Mouse (Mus musculus) forebrain, embryonic 11.5 days (tissue): ENCODE measurements around the gene Smad1. TPM values are rescaled to one million over a fixed set of nuclear protein-coding genes. Genes with fewer than 3 reads are reported as not detected.

Experiments
- ATAC-seq: fragments of 200-750 bp; cut with Nextera tagmentation; replicated peaks from 2 replicates; pipeline ENCODE4 v1.8.0; 2017; ENCODE audit warnings: moderate TSS enrichment; ENCODE audit not compliant: low FRiP score
- DNase-seq: peaks from one replicate; pipeline ENCODE4 v3.0.0-alpha.2; 2017; ENCODE audit warnings: low spot score
- H3K27ac ChIP-seq: fragments of 300-500 bp; sonication (generic); 2 replicates; pipeline ENCODE4 v1.5.1; 2014; ENCODE audit warnings: low read depth, low read length
- H3K27me3 ChIP-seq: fragments of 300-500 bp; sonication (generic); 2 replicates; pipeline ENCODE4 v1.6.1; 2014; ENCODE audit warnings: mild to moderate bottlenecking, low read length, mixed read lengths; ENCODE audit not compliant: control insufficient read depth, insufficient read depth
- H3K36me3 ChIP-seq: fragments of 300-500 bp; sonication (generic); 2 replicates; pipeline ENCODE4 v1.6.1; 2014; ENCODE audit warnings: mild to moderate bottlenecking, low read length, moderate library complexity, mixed read lengths; ENCODE audit not compliant: control insufficient read depth, insufficient read depth
- H3K4me1 ChIP-seq: fragments of 300-500 bp; sonication (generic); replicated peaks from 2 replicates; pipeline ENCODE4 v1.6.1; 2014; ENCODE audit warnings: low read length, mixed read lengths; ENCODE audit not compliant: control insufficient read depth, insufficient read depth
- H3K4me2 ChIP-seq: fragments of 300-500 bp; sonication (generic); 2 replicates; pipeline ENCODE4 v1.6.1; 2014; ENCODE audit warnings: low read depth, mild to moderate bottlenecking, low read length, moderate library complexity, mixed read lengths; ENCODE audit not compliant: severe bottlenecking
- H3K4me3 ChIP-seq: fragments of 300-500 bp; sonication (generic); 2 replicates; pipeline ENCODE4 v1.5.1; 2014; ENCODE audit warnings: low read depth, low read length
- H3K9ac ChIP-seq: fragments of 300-500 bp; sonication (generic); 2 replicates; pipeline ENCODE4 v1.6.1; 2014; ENCODE audit warnings: low read length
- H3K9me3 ChIP-seq: fragments of 300-500 bp; sonication (generic); 2 replicates; pipeline ENCODE4 v1.6.1; 2016; ENCODE audit warnings: low read length, mixed read lengths; ENCODE audit not compliant: control insufficient read depth
- WGBS: fragments of 180-500 bp; shearing (Covaris S2); extraction: QIAGEN DNeasy Blood & Tissue Kit; methylation state at CpG from one replicate; pipeline ENCODE4 v1.1.7; 2014; 5-methylcytosine and 5-hydroxymethylcytosine counted together
- polyA plus RNA-seq: library from polyadenylated mRNA; unstranded; fragments of >200 nt; fragmentation: Nextera tagmentation; extraction: Ambion mirVana; gene quantifications from 2 replicates; pipeline ENCODE4 v1.2.1, GENCODE M21; 2014

Smad1 gene
- polyA plus RNA-seq, 1 experiment from 2014 or later: 57.6 TPM

- peak within 1 kb of the TSS; percentile 50 for H3K4me3 ChIP-seq
- peak; percentile 97 for ATAC-seq
- under 1% methylated on average over 59 of the region's 74 CpGs for WGBS
These were observed 104.6 kb downstream of the Smad1 start, which contains the start of gene Mmaa for GRCm38 (mm10) chr8:79294610-79295275. Gene Mmaa, minus strand, starts transcription at chr8:79294937.

GRCm38 (mm10) chr8:79293841-79294240, 105.5 kb downstream of the Smad1 start:
- Histone ChIP-seq H3K4me1 (peaks cover 5% of the 10 kb centered on the region; the same call in 1 of the 2 replicates), H3K9ac (peak overlapping the region; percentile 41), H3K36me3 (no peaks in the 10 kb centered on the region), H3K27ac (no peak overlapping the region; the same call in 1 of the 2 replicates), H3K4me2 (peak overlapping the region; percentile 84; the same call in 1 of the 2 replicates), H3K4me3 (peak overlapping the region; percentile 50), H3K9me3 (no peaks in the 10 kb centered on the region), H3K27me3 (no peaks in the 10 kb centered on the region)
- WGBS: 75% methylated on average over 3 of the region's 3 CpGs
- no peak for ATAC-seq
- no peak for DNase-seq

More at GRCm38 (mm10) chr8:79294610-79295275, 104.6 kb downstream of the Smad1 start, which contains the start of gene Mmaa:
- no peaks in the 10 kb centered on the region for H3K36me3 ChIP-seq
- peak within 1 kb of the TSS; percentile 87 for H3K9ac ChIP-seq
- H3K4me2 ChIP-seq: peak within 1 kb of the TSS; percentile 84
- no peaks in the 10 kb centered on the region for H3K9me3 ChIP-seq
- no peaks in the 10 kb centered on the region for H3K27me3 ChIP-seq
- peak within 1 kb of the TSS; percentile 93 for H3K27ac ChIP-seq
- peak; percentile 98 for DNase-seq
- H3K4me1 ChIP-seq: peaks cover 5% of the 10 kb centered on the region; the same call in 1 of the 2 replicates

- Histone ChIP-seq H3K9me3 (no peaks in the 10 kb centered on the region), H3K27ac (no peak overlapping the region), H3K4me2 (no peak overlapping the region), H3K4me1 (peaks cover 5% of the 10 kb centered on the region; the same call in 1 of the 2 replicates), H3K36me3 (no peaks in the 10 kb centered on the region), H3K27me3 (no peaks in the 10 kb centered on the region), H3K9ac (no peak overlapping the region), H3K4me3 (no peak overlapping the region)
- ATAC-seq: no peak
- WGBS: 89% methylated on average over 3 of the region's 3 CpGs
- DNase-seq: no peak
These were observed 106.5 kb downstream of the Smad1 start for GRCm38 (mm10) chr8:79292712-79293264.

GRCm38 (mm10) chr8:79289592-79289991, 109.7 kb downstream of the Smad1 start:
- H3K4me3 ChIP-seq: no peak overlapping the region
- no peak overlapping the region for H3K27ac ChIP-seq
- H3K9me3 ChIP-seq: no peaks in the 10 kb centered on the region
- no peaks in the 10 kb centered on the region for H3K36me3 ChIP-seq
- H3K9ac ChIP-seq: no peak overlapping the region
- 84% methylated on average over 5 of the region's 5 CpGs for WGBS
- no peak overlapping the region for H3K4me2 ChIP-seq
- no peaks in the 10 kb centered on the region for H3K4me1 ChIP-seq
- DNase-seq (no peak), ATAC-seq (no peak)
- no peaks in the 10 kb centered on the region for H3K27me3 ChIP-seq

DNA sequence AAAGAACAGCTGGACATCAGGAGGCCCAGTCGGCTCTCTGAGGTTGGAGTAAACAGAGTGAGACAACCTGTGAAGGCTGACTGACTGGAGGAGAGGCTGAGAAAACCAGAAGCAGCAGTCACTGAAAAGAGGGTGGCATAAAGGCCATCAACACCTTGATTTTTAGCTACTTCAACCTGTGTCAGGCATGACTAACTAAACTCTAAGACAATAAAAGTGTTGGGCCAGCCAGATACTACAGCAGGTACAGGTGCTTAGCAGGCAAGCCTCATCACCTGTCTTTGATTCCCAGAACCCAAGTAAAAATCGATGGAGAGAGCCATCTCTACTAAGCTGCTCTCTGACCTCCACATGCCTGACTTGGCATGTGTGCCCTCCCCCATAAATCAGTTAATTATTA, 110.6 kb downstream of the Smad1 start:
- H3K4me1 ChIP-seq: no peaks in the 10 kb centered on the region
- H3K27me3 ChIP-seq: no peaks in the 10 kb centered on the region
- no peak for DNase-seq
- H3K36me3 ChIP-seq: no peaks in the 10 kb centered on the region
- no peaks in the 10 kb centered on the region for H3K9me3 ChIP-seq
- no peak overlapping the region for H3K4me3 ChIP-seq
- no peak overlapping the region for H3K4me2 ChIP-seq
- no peak overlapping the region for H3K27ac ChIP-seq
- ATAC-seq: no peak
- no peak overlapping the region for H3K9ac ChIP-seq
- 71% methylated on average over 2 of the region's 2 CpGs for WGBS

Other genes starting within 250 kb of the Smad1 start
- not detected in 2 replicates for gene 1700011L22Rik, start 150.9 kb downstream of the Smad1 start, polyA plus RNA-seq
- 11.5 and 13.3 TPM in 2 replicates for gene Mmaa, start 104.6 kb downstream of the Smad1 start, polyA plus RNA-seq
- gene Otud4, start 240.1 kb upstream of the Smad1 start, polyA plus RNA-seq: 28.5 and 29.7 TPM in 2 replicates